Mouse (Mus musculus): ENCODE results near the gene Gm44511.

DNA sequence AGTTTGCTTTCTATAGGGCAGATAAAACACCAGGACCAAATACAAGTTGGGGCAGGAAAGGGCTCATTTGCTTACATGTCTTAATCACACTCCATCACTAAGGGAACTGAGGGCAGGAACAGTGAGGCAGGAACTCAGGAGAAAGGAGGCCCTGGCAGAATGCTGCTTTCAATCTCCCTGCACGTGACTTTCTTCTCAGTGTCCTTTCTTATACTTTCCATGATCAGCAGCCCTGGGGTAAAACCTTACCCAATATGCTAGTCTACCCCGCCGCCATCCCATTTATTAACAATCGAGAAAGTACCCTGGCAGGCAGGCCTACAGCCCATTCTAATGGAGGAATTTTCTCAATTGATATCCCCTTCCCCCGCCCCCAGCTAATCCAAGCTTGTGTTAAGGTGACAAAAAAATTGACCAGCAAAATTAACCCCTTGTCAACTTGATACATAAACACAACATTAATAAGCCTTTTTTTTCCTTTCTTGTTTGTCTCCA, 18.5 kb upstream of the Gm44511 start:
- TF ChIP-seq CTCF (IDR thresholded peaks at IDR 0.05; ENCODE audit: borderline replicate concordance, extremely low read depth, insufficient read depth, insufficient read length) (no peak), POLR2A (IDR thresholded peaks at IDR 0.05; ENCODE audit: borderline replicate concordance, extremely low read depth, insufficient read depth, insufficient read length, poor library complexity, severe bottlenecking) (no peak)

Data from brain, embryonic 14.5 days (tissue).